Mouse (Mus musculus) leukemia stem cell, adult 10-12 weeks (primary cell): ENCODE measurements around the gene Vangl1. TPM values are rescaled to one million over a fixed set of nuclear protein-coding genes. Genes with fewer than 3 reads are reported as not detected.

Source experiments
- polyA plus RNA-seq: library from polyadenylated mRNA; stranded (reverse); fragments of >175 nt; gene quantifications from 2 replicates; pipeline ENCODE4 v1.2.3, GENCODE M21; 2012; ENCODE audit warnings: low replicate concordance

Vangl1 gene
- 44.9 and 76.3 TPM in 2 replicates for polyA plus RNA-seq

GRCm38 (mm10) chr3:102203781-102204721 lies at the start of gene Vangl1:
Vangl1 (minus strand) TSS chr3:102204693.

Other genes starting within 250 kb of the Vangl1 start
- gene Nhlh2, start 194.6 kb downstream of the Vangl1 start, polyA plus RNA-seq: not detected in 2 replicates
- not detected in 2 replicates for gene Casq2, start 118.3 kb downstream of the Vangl1 start, polyA plus RNA-seq